Mouse (Mus musculus) heart, postnatal 10 days (tissue): ENCODE measurements around the gene Nudt4. TPM values are rescaled to one million over a fixed set of nuclear protein-coding genes. Genes with fewer than 3 reads are reported as not detected.

ENCODE experiments used
- DNase-seq, 2 experiments: peaks; one replicate each; pipeline ENCODE4 v3.0.0; 2021
- intact Hi-C: fragments of 180-260 bp; cut with DNase I; formaldehyde crosslinking; loops from one replicate; pipeline ENCODE4 v1.15.1; 2025
- total RNA-seq, 2 experiments: library from RNA; stranded (reverse); gene quantifications; 2 replicates each; pipeline ENCODE4 v1.2.3; 2021

Gene Nudt4
- total RNA-seq: 100 to 1,000 TPM; 215 to 280 TPM

DNA sequence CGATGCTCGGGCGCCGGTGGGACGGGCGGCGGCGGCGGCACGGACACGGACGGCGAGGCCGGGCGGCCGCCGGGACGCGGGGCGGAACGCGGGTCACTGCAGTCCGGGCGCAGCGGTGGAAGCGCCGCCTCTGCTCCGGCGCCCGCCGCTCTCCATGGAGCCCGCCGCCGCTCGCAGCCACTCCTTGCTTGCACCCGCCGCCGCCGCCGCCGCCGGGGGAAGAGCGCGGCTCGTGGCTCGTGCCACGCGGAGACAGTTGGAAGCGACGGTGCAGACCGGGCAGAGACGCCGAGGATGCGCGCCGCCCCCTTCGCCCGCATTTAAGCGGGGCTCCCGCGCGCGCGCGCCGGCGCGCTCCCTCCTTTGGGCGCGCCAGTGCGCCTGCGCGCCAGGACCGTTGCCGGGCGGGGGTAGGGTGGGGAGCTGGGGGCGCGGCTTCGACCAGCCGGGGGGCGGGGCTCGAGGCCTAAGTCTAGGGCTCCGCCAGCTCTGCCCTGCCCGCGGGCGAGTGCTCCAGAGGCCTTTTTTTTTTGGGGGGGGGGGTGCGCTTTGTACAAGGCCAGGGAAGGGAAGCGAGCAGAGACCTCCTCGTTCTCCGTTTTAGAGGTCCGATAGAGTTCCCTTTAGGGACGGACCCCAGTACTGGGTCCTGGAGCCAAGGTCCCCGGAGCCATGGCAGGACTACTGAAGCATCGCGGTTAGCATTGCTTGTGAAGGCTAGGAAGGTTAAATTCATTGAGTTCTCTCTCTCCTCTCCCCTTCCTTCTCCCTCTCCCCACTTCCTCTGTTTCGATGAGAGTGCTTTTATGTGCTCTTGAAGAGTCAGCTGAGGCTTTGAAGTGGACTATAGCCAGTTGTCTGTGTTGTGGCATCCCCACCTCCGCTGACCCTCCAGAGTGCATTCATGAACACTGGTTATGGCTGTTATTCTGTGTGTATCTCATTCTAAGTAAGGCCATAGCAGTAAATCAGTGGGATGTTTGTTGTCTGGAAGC lies at the start of gene Nudt4:
Nudt4 (minus strand) TSS at position 296 of the 995 bp plus-strand sequence.
- intact Hi-C loops: loop anchor here (2.0 kb wide), 1 partner anchor 113 kb away; no protein-coding TSS in a partner anchor
- DNase-seq: peak; percentile 89 to 90

- intact Hi-C loops: loop anchor here (5.0 kb wide), 1 partner anchor 44 kb away; no protein-coding TSS in a partner anchor
- DNase-seq: peak; percentile 48 to 54
Measured at GRCm38 (mm10) chr10:95611331-95611721, 47.4 kb upstream of the Nudt4 start.

DNA sequence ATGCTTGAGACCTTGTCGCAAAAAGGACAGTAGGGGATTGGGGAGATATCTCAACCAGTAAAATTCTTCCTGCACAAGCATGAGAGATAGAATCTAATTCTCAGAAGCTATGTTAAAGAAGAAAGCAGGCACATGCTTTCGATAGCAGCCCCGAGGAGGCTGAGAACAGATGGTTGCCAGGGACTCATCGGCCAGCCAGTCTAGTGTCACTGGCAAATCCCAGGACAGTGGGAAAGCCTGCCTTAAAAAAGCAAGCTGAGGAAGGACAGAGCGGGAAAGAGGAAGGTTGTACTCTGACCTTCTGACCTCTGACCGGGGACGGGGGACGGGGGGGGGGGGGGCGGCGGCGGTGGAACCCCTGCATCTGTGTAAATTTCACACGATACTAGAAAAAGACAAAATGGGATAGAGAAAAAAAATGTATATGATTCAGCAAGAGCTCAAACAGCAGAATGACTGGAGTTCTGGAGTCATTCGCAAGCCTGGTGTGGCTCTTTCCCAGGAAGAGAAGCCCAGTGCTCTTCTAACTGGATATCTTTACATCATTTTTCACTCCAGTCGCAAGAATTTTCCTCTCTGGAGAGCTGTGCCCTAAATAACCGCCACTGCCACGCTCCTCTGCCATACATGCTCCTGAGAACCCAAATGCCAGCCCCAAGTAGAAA lies 46.9 kb upstream of the Nudt4 start:
- intact Hi-C loops: loop anchor here (5.0 kb wide), 1 partner anchor 43 kb away; no protein-coding TSS in a partner anchor
- DNase-seq: no peak

DNA sequence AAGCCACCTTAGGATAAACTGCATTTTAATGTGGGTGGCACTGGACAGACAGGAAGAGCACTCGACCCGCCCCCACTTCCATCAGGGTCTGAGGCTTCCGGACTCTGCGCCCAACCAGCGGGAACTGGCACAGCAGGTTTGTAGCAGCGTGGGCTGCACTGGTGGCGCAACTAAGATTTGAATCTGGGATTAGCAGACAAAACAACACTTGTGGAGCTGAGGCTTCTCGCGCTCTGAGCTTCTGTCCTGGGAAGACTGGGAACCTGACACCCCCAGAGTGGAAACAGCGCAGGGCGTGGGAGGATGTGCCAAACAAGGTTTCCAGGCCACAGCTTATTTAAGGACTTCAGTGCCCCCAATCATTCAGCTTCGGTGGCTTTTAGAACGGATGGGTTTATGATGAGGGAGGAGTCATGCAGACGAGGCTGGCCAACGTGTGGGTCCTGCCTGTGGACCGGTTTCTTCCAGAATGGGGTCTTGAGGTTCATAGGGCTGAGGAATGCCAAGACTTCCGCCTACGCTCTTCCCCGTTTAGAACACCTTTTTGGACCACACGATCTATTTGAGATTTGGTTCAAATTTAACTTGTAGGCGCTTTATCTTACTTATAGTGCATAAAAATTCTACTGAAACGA lies 41.1 kb upstream of the Nudt4 start:
- no peak for DNase-seq
- intact Hi-C loops: no loop called here

DNA sequence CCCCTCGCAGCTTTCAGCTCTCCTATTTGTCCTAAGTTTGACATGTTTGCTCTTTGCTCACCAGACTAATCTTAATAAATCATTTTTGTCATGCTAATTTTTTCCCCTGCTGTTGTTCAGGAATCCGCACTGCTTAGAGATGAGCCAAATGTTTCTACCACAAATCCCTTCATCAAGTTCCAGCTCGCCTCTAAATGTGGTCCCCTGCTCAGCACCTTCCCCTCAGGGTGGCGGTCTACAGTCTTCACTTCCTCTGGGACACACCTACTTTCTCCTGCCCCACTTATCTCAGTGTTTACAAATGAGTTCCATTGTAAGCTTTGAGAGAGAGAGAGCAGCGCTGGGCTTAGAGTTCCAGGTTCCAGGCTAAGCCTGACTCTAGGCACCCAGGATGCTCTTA lies 36.6 kb upstream of the Nudt4 start:
- intact Hi-C loops: no loop called here
- no peak for DNase-seq

DNA sequence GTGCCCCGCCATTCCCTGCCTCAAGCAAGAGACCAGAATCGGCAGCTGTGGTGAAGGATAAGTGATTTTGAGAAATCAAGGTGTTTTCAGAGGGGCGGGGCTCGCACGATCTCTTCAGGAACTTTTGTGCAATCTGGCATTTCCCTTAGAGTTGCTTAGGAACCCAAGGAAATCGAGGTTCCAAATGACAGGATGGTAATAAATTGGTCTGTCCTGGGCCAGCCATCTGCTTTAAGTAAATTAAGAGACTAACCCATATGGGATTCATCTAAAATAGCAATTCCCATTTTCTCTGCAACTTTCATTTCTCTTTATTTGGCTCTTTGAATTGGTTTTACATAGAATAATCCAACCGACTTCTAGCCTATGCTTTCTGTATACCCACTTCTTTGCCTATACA lies 35.8 kb upstream of the Nudt4 start:
- intact Hi-C loops: no loop called here
- no peak for DNase-seq

GRCm38 (mm10) chr10:95598056-95598587 lies 34.2 kb upstream of the Nudt4 start:
- DNase-seq: no peak
- intact Hi-C loops: no loop called here

GRCm38 (mm10) chr10:95595852-95596639 lies 32.1 kb upstream of the Nudt4 start:
- no peak for DNase-seq
- intact Hi-C loops: no loop called here

DNA sequence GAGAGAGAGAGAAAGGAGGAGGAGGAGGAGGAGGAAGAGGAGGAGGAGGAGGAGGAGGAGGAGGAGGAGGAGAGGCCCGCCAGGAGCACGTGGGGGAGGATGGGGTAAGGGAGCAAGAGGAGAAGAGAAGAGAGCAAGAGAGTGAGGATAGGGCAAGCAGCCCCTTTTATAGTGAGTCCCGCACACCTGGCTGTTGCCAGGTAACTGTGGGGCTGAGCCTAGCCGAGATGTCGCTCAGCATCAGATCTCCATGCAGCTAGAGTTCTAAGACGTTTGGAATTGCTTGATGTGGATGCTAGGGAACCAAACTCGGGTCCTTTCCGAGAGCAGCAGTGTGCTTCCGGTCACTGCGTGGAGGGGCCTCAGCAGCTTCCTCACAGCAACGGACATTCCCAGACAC lies 30.5 kb upstream of the Nudt4 start:
- intact Hi-C loops: no loop called here
- no peak for DNase-seq

DNA sequence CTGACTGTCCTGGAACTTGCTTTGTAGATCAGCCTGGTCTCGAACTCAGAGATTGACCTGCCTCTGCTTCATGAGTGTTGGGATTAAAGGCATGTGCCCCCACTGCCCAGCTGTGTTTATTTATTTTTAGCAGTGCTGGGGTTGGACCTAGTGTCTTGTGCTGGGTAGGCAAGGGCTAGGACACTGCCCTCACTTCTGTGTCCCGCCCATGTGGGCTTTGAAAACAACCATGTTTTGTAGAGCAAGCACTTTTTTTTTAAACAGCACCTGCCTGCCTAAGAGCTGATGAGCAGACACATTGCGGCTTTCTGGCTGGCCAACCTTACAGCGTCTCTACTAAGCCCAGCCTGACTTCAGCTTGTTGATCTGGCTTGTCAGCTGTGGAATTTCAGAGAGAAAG lies 27.3 kb upstream of the Nudt4 start:
- intact Hi-C loops: no loop called here

GRCm38 (mm10) chr10:95590196-95590595 lies 26.2 kb upstream of the Nudt4 start:
- intact Hi-C loops: no loop called here
- DNase-seq: no peak

More for the DNA sequence above, 27.3 kb upstream of the Nudt4 start:
- no peak for DNase-seq

GRCm38 (mm10) chr10:95589196-95589595 lies 25.2 kb upstream of the Nudt4 start:
- no peak for DNase-seq
- intact Hi-C loops: no loop called here

- intact Hi-C loops: no loop called here
- no peak for DNase-seq
Measured at GRCm38 (mm10) chr10:95587509-95588220, 23.7 kb upstream of the Nudt4 start.

DNA sequence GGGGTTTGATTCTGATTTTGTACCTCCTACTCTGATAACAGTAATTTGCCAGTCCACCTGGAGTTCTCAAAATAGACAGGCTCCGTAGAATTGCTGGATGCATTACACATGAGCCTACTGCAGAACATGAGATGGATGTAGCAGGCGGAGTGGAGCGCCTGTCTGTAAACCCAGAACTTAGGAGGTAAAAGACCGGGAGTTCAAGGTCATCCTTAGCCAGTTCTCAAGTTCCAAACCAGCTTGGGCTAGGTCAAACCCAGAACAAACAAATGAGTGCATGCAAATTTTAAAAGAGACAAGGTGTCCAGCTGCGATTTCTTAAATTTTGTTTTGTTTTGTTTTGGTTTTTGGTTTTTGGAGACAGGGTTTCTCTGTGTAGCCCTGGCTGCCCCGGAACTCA lies 21.6 kb upstream of the Nudt4 start:
- intact Hi-C loops: no loop called here
- no peak for DNase-seq

DNA sequence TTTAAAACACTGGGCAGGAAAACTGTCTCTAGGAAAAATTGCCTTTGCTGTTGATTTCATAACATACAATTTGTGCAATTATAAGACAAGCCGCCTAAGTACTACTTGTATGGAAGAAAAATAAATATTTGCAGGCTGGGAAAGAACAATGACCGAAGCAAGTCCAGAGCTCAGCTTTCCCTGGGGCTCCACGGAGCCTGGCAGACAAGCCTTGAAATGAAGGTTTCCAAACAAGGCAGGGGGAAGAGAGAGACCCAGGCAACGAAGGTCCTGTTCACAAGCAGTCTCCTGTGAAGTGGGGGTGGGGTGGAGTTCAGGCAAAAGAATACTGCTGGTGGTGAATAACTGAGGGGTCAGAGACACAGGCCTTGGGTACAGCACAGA lies 13.6 kb upstream of the Nudt4 start:
- DNase-seq: no peak
- intact Hi-C loops: no loop called here

DNA sequence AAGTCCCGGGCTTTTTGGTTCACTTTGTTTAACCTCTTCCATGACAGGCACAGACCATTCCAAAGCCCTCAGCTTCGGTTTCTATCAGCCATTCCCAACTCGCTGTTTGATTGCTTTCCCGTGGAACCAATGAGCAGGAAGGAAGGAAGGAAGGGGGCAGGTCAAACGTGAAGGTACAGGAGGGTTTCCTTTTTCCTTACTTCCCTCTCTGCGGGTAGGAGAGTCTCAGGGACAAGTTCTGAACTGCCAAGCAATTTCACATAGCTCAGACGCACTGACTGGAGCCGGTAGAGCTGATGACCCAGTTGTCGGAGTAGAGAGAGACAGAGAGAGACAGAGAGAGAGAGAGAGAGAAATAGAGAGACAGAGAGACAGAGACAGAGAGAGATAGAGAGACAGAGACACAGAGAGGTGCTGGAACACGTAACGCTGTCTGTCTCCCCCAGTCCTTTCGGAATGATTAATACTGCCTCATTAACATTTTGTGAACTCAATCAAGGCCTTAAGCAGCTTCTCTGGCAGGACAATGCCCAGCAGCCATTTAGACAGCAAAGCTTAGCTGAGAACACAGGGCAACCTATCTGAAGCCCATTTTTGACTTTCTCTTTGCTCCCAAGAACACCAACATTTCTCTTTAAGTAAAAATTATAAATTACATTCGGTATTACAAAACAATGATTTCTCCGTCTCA lies 13.1 kb upstream of the Nudt4 start:
- intact Hi-C loops: no loop called here
- DNase-seq: no peak

DNA sequence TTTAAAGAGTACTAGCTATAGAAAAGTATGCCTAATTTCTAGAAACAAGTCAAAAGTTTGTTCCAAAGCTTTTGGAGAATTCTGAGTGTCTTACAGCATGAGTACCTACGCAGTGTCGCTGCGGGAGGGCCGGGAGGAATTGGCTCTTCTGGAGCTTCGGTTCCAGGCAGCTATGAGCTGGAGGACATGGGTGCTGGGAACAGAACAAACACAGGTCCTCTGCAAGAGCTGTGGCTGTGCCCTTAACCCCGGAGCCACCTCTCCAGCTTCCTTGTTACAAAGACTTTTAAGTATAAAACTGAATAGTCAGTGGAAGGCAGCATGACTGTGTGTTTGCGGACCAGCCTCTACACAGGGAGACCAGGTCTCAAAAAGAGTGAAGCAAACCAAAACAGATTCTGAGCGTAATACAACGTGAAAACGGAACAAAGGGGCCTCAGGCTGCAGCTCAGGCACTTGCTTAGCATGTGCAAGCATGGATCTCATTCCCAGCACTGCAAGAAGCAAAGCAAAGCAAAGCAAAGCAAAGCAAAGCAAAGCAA lies 12.0 kb upstream of the Nudt4 start:
- intact Hi-C loops: no loop called here
- no peak for DNase-seq

- no peak for DNase-seq
- intact Hi-C loops: no loop called here
Measured at GRCm38 (mm10) chr10:95574994-95575393, 11.0 kb upstream of the Nudt4 start.

DNA sequence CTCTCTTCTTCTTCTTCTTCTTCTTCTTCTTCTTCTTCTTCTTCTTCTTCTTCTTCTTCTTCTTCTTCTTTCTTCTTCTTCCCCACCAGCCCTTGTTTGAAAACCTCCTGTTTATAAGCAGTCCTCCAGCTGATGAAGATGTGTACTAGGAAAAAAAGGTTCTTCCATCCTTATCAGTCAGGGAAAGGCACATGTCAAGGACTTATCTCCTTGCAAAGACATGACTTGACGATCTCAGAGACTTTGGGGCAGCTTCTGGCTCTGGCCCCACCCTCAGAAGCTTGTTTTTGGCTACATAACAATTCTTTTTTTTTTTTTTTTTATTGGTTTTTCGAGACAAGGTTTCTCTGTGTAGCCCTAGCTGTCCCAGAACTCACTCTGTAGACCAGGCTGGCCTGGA lies 5.5 kb upstream of the Nudt4 start:
- no peak for DNase-seq
- intact Hi-C loops: loop anchor here (5.0 kb wide), 2 partner anchors 43 to 88 kb away; no protein-coding TSS in a partner anchor
